Mouse (Mus musculus) liver, postnatal 0 days (tissue): Measurements from ENCODE around the gene Lyrm7.

Source experiments
- CTCF ChIP-seq: sonication (generic); IDR thresholded peaks from 2 replicates; pipeline ENCODE4 v1.5.1; 2016; ENCODE audit warnings: antibody characterized with exemption, low read depth
- EP300 ChIP-seq: IDR thresholded peaks from 2 replicates; pipeline ENCODE4 v1.6.1; 2016; ENCODE audit warnings: antibody characterized with exemption, low read depth, mild to moderate bottlenecking

GRCm38 (mm10) chr11:54825774-54826173 lies 34.9 kb downstream of the Lyrm7 start:
- TF ChIP-seq CTCF = peak; percentile 19; the same call in 1 of the 2 replicates
- TF ChIP-seq EP300 = no peak
